Mouse (Mus musculus) adrenal gland, postnatal 10 days (tissue): ENCODE data around the gene Cryga. TPM values are rescaled to one million over a fixed set of nuclear protein-coding genes. Genes with fewer than 3 reads are reported as not detected.

Source experiments
- DNase-seq: peaks from one replicate; pipeline ENCODE4 v3.0.0; 2021; ENCODE audit warnings: mixed read lengths
- long read RNA-seq, 2 experiments: library from polyadenylated mRNA; stranded (forward); transcript quantifications; one replicate each; pipeline ENCODE4 v2.0.0; 2021
- total RNA-seq, 2 experiments: library from RNA; stranded (reverse); gene quantifications; 2 replicates each; pipeline ENCODE4 v1.2.3; 2021

Cryga gene
- not detected for total RNA-seq
- long read RNA-seq, experiment 1 = 0 reads
- long read RNA-seq, experiment 2 = 0 reads

DNA sequence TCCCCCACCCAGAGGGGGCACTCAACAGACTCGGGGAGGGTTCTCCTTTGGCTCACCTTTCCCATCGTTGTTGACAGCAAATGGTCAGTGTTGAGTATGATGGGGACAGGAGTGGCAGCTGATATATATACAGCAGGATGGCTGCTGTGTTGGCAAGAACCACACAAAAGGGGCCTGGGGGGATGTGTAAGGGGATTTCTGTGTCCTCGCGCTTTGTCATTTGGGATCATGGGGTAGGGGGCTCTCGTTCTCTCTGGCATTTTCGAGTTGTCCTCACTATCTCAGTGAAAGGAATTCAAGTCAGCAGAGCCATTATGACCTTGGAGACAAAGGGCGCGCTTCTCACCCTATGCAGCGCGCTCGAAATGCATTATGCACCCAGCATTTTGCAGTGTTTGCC lies at the start of gene Cryga:
TSS of gene Cryga (minus strand) at position 101 of the 400 bp plus-strand sequence.
- DNase-seq = no peak

DNA sequence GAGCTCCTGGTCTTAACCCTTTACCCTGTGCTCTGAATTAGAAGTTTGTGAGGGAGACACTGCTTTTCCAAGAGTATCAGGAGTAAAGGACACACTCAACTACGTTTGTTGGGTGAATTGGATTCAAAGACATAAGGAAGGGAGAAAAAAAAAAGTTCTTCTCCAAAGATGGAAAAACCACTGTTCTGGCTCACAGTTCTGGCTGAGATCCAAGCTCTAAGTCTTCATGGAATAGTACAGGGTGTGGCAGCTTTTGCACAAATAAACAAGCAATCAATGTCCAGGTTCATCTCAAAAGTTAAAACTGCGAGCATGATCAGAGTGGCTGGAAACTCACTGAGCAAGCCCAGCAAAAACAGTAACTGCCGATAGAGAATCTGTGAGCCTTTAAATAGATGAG lies 44.8 kb upstream of the Cryga start:
- no peak for DNase-seq

DNA sequence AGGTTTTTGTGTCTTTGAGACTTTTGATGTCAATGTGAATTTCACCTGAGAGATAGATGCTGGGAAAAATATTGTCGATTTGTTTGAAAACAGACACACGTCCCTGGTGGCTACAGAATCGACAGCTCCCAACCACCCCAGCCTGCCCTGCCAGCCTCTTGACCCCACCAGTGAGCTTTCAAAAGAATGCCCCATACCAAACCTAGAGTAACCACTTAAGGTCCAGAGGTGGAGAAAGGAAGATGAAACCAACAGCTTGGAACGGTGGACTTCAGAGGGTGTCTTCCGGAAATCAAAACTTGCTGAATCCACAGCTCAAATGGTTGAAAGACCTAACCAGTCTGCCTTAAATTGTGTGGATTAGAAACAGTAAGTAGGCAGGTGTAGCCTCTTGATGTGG lies 44.2 kb upstream of the Cryga start:
- no peak for DNase-seq

DNA sequence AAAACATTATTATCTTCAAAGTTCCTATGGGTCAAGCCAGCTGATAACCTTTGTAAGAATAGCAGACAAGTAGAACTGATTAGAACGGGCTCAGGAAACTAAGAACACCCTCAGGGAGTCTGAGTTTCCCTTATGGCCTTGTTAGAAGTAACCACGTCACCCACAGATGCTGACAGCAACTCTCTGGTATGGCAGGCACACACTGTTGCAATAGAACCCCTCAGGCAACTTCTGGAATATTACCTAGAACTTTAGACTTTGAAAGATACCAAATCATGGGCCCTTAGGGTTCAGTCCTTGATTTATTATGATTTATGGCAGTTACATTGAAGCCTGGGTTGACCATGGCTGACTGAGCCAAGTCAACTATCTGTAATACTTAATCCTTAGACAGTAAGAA lies 43.4 kb upstream of the Cryga start:
- DNase-seq = no peak

DNA sequence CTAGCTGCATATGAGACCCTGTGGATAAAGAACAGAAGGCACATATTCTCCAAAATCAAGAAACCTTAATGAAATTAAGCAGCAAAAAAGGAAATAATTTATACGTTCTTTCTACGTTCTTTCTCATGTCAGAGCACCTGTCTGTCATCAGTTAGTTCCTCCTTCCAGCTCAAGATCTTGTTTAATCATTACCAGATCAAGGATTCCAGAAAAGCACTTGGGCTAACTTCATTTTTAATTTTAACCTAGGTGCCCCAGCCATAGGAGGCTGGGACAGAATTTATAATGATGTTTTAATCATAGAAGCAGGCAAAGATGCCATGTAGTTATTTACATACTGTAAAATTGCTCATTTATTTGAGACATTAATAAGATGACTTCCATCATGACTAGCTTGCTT lies 41.6 kb upstream of the Cryga start:
- no peak for DNase-seq

DNA sequence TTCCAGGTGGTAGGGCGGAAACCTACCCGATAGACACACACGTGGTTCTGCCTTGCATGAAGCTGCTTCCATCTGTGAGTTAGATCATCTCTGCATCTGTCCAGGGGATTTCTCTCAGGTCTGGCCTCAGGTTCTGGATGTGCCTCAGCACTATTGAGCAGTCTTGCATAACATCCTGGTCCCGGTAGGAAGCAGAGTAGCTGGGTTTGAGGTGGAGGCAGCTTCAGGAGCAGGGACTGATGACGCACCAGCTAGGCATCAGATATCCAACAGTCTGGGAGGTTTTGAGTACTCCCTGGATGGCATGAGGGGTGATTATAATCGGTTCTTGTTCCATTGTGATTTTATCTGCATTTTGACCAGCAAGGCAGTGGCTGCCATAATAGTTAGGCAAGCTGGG lies 34.4 kb upstream of the Cryga start:
- no peak for DNase-seq

DNA sequence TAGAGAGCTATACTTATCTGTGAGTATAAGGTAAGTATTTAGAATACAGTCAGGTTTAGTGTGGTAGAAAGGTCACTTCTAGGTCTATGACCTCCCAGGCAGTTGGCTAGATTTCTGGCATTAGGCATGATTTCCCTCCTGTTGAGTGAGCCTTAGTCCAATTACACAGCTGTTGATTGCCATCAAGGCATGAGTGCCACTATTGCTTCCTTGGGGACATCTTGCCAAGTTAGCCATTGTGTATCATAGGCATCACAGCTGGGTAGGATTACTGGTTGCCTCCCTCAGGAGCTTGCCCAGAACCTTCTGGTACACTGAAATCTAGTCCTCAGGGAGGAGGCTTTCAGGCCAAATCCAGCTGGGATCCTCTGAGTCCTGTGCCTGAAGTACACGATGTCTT lies 29.7 kb upstream of the Cryga start:
- DNase-seq = no peak

DNA sequence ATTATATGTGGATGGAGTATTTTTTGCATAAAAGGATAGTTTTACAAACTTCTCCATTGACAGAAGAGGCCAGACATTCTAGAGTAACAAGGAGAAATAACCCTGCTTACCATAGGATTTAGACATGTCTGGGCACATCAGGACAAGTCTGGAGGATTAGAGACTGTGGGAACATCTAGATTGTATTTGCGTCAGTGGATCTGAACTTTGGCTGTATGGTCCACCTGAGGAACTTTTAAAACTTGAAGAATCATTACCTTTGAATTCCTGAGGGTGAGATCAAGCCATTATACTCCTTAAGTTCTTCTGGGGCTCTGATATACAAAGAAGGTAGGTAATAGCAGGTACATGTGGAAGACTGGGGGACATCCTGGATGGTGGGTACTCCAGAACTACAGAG lies 28.5 kb upstream of the Cryga start:
- no peak for DNase-seq

DNA sequence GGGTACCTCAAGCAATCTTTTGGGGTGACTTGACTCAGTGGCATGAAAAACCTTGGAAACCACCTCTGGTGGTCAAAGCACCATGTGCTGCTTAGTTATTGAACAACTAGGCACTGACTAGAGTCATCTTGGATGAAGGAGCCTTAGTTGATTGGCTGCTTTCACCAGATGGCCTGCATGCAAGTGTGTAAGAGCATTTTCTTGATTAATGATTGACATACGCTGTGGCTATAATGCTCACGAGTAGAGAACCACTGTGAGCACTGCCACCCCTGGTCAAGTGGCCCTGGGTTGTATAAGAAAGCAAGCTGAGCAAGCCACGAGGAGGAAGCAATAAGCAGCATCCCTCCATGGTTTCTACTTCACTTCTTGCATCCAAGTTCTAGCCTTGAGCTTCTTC lies 27.1 kb upstream of the Cryga start:
- no peak for DNase-seq

DNA sequence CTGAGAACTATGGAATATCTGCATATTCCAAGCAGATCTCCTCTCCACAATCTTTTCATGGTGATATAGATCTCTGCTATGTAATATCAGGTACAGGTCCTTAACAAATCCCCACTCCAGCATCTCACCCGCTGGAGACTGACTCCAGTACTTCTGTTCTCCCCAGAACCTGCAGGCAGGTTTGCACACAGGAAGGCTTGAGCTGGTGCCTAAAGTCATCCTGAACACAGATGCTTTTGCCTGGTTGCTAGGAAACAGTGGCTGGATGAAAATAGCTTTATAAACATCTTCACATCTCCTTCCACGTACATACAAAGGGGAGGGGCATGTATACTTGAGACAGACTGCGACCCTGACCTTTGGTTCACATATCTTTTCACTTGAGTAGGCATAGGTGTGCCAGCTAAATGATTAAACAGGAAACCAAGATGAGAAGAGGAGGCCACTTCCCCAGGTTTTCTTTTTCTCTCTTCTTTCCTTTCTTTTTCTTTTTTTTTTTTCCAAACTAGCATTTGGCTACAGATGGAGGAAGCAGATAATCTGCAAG lies 26.5 kb upstream of the Cryga start:
- no peak for DNase-seq

DNA sequence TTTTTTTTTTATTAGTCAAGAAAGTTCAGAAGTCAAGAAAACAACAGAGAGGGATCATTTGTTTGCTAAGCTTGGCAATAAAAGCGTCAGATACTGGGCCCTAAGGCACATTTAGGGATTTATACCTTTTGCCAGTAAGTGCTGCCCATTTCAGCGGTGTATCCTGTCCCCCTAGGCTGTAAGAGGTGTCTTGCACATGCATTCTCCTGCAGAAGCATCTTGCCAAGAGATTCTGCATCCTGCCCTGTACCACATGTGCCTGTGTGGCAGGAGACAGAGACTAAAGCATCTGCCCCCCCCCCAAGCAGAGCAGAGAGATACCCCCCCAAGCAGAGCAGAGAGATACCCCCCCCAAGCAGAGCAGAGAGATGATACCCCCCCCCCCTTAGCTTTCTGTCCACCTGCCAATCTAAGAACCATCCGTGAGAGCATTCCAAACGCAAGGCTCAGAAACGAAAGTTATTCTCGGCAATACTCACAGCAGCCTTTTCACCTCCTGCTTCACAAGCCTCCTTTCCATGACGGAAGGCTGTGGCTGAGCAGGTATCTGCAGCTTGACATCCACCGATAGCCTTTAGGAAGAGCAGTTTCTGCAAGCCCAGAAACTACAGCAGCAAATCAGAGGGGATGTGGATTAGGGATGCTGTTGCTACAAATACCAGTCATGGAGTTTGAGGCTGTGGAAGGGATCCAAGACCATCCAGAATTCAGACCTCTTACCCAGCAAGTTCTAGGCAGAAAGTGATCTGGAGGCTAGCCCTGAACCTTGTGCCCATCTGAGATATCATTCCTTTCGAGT lies 19.6 kb upstream of the Cryga start, which contains the start of gene D630023F18Rik:
TSS of gene D630023F18Rik (minus strand) at position 641 of the 799 bp plus-strand sequence.
- no peak for DNase-seq

DNA sequence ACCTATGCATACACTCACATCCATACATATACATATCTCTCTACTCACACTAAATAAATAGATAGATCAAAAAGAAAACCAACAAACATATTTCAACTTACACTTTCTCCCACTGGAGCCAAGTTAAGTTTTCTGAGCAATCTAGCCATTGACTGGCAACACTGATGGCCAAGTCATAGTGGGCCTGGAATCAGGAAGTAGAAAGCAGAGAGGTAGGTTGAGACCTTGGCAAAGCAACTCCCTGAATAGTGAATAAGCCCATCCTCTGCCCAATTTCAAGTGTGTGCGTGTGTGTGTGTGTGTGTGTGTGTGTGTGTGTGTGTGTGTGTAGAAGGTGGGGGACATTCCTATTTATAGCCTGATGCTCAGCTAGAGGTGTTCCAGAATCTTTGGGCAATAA lies 16.3 kb upstream of the Cryga start, which contains the start of gene Gm28845:
TSS of gene Gm28845 (minus strand) at position 121 of the 400 bp plus-strand sequence.
- no peak for DNase-seq

DNA sequence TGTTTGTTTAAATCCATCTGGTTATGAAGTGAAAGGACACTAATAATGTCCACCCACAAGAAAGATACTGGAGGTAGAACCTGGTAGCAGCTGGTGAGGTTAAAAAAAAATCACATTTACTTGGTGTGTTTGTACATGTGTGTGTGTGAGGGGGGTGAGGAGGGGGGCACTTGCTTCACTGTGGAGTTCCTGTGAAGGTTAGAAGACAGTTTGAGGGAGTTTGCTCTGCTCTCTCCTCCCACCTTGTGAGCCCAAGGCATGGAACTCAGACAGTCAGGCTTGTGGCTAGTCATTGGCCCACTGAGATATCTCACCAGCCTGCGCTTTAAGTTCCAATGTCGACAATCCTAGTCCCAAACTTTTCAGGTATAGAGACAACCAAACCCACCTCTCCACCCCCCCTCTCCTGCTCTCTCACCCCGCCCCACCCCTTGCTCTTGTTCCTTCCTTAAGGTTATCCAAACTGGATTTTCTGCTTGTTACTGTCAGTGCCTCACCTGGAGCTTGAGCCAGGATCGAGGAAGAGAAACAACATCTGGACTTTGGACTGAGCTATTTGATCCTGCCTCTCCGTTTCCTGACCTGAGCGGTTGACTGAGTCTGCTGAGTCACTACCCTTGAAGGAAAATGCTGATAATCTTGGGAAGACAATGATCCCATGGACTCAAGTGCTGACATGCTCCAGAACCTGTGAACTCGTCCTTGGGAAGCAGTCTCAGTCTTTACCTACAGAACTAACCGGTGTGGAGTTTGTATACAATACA lies 15.2 kb upstream of the Cryga start:
- no peak for DNase-seq

DNA sequence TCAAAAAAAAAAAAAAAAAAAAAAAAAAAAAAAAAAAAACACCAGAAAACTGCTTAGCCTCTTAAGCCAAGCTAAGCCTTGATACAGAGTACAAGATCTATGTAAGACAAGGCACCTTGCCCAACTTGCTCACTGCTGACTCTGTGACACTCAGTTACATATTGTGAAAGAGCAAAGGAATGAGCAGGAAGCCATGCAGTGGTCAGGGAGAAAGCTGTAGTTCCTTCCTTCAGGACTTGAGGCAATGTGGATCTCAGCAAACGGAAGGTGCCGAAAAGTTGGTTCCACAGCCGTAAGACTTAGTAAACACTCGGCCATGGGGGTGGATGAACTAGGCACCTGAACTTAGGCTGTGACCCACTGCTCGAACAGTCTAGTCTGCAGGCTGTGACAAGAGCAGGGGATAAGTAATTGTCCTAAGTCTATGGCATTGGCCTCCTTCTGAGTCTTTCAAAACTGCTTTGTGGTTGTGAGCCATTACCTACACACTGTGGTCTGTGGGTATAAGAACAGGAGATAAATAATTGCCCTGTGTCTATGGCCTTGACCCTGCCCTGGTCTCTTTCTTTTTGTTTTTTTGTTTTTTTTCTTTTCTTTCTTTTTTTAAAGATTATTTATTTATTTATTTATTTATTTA lies 10.5 kb upstream of the Cryga start:
- DNase-seq = peak; percentile 43

DNA sequence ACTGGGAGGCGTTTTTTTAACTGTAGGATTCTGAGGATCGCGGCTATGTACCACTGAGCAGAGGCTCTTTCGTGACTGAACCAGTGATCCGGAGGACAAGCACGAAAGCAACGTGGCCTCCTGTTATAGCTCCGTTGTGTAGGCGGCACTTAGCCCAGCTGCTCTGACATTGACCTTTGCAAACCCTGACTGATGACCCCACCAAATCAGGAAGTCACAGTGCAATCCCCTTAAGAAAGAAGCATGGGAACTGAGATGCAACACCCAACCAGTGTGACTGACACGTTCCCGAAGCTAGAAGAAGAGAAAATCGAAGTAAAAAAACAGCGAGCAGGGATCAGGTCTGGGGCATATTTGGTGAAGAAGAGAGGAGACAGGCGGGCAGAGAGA lies 9.6 kb upstream of the Cryga start:
- DNase-seq = peak; percentile 28

DNA sequence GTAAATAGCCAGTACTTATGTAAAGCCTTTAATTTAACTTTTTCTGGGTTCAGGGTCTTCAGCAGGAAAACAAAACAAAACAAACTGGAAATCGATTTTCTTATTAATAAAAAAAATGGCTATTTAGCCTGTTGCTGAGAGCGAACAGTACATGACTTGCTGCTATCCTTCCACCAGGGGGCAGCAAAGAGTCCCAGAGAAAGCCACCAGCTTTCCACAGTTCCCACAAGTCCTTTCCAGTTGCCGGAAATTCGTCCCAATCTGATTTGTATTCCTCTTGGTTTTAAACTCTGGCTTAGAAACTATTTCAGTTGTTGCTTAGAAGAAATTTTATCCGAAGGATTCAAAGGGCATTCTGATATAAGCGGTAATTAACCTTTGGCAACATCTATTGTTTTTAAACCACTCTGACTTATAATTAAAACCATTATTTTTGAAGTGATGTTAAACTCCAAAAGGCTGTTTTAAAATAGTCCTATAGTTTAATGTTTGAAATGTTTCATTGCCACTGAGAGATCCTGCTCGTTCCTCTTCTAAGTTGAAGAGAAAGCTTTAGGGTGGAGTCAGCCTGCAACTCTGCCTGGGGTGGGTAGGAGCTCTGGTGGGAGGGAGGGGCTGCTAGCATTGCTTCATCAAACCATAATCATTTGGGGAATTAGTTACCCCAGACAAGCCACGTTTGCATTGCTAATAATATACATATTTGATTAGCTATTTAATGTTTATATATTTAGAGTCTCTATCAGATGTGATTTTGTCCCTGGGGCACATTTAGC lies 9.0 kb upstream of the Cryga start:
- peak; percentile 86 for DNase-seq

DNA sequence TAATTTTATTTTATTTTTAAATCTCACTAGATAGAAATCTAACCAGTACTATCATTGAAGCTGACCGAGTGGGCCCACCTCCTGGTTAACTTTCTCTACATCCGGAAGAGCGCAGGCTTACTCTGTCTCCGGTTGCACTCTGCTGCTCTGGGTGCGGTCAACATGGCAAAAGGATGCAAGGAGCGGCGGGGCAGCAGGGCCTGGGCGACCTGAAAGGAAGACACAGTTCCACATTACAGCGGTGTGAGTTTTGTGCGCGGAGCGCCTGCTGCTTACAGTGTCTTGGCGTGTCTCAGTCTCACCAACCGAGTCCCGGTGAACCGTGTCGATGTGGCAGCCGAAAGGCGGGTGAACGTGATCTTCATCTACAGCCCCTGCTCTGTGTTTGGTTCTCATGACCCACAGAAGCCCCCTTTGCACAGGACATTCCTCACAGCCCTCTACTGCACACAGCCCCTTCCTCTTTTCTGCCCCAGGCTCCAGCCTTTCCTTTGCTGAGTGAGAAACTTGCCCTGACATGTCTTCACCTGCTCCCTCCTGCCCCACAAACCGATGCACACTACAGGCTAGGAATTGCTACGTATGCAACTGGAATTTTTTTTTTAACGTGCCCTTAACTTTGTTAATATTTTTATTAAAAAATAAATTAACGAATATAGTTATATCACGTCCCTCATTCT lies 6.7 kb upstream of the Cryga start:
- no peak for DNase-seq

DNA sequence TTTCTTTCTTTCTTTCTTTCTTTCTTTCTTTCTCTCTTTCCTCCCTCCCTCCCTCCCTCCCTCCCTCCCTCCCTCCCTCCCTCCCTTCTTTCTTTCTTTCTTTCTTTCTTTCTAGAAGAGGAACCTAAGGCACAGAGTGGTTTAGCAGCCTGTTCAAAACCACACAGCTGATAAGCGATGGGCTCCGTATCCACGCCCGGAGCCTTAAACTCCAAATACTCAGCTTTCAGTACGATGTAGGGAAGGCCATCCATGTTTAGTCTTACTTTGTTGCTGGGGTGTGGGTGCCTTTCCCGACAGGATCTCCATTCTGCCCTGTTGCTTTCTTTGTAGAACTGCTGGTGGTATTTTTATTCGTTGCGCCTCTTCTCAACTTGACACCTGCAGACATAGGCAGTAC lies 6.0 kb upstream of the Cryga start:
- DNase-seq = no peak

DNA sequence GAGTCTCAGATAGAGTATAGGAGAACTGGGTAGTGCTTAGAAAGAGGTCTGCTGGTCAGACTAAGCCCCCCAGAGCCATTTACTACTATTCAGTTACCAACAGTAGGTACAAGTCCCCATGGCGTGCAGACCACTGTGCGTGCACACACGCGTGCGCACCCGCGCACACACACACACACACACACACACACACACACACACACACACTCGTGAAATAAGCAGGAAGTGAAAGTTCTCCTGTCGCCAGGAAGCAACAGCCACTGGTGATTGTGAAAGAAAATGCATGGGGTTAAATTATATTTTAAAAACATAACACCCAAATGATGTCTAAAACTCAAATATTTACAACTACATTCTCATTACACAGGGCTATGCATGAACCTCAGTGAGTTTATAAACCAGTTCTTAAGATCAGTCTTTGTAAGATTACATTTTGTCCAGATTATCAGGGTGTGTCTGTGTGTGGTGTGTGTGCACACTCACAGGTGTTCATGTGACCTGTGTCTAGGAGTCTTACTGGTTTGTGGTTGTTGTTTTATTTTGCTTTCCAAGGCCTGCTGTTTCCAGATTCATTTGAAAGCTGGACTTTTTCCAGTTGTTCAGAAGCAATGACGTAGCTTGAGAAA lies 4.6 kb upstream of the Cryga start:
- no peak for DNase-seq

DNA sequence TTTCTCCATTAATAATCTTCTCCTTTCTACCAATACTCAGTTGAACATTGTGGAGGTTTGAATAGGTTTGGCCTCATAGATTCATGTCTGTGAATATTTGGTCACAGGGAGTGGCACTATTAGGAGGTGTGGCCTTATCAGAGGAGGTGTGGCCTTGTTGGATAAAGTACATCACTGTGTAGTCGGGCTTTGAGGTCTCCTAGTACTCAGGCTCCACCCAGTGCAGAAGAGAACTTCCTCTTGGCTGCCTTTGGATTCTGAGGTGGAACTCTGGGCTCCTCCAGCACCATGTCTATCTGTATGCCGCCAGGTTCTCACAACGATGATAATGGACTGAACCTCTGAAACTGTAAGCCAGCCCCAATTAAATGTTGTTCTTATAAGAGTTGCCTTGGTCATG lies 6.2 kb downstream of the Cryga start:
- DNase-seq = no peak

DNA sequence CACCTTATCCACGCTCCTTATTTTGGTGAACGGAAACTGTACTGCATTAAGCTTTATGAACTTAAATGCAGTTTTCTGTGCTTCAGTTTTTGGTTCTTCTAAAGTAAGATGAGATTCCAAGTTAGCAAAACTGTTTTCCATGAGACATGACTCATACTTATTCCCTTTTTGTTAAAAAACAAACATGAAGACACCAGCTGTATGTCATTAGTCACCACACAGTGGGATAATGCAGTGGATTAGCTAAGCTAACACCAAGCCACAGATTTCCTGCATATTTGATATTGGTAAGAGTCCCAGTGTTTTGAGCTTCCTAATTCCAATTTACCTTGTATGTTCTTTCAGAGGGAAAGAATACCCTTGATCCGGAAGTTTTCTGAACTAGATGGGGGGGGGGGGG lies 11.6 kb downstream of the Cryga start:
- no peak for DNase-seq
